Mouse (Mus musculus) kidney, adult 2 months (tissue): Measurements from ENCODE around the gene Dnah2. TPM values are rescaled to one million over a fixed set of nuclear protein-coding genes. Genes with fewer than 3 reads are reported as not detected.

Experiments used
- DNase-seq: peaks from one replicate; pipeline ENCODE4 v3.0.0; 2021
- H3K27ac ChIP-seq: fragments of 200-500 bp; 2 replicates; pipeline ENCODE4 v1.5.1; 2012; ENCODE audit warnings: low read depth, low read length, control low read depth, inconsistent platforms; ENCODE audit not compliant: insufficient read depth
- H3K27me3 ChIP-seq: fragments of 200-500 bp; replicated peaks from 2 replicates; pipeline ENCODE4 v1.6.1; 2012; ENCODE audit warnings: mild to moderate bottlenecking, moderate library complexity, low read length, inconsistent platforms; ENCODE audit not compliant: control insufficient read depth, insufficient read depth
- H3K36me3 ChIP-seq: fragments of 200-500 bp; 2 replicates; pipeline ENCODE4 v1.6.1; 2012; ENCODE audit warnings: mild to moderate bottlenecking, moderate library complexity, low read length, inconsistent platforms; ENCODE audit not compliant: control insufficient read depth, insufficient read depth
- H3K4me1 ChIP-seq: fragments of 200-500 bp; 2 replicates; pipeline ENCODE4 v1.6.1; 2011; ENCODE audit warnings: low read length; ENCODE audit not compliant: control insufficient read depth, insufficient read depth
- H3K4me3 ChIP-seq: fragments of 200-500 bp; 2 replicates; pipeline ENCODE4 v1.5.1; 2011; ENCODE audit warnings: mild to moderate bottlenecking, low read depth, low read length, control low read depth; ENCODE audit not compliant: insufficient read depth
- CTCF ChIP-seq: fragments of 200-500 bp; conservative IDR thresholded peaks from 2 replicates; pipeline ENCODE4 v1.5.1; 2011; ENCODE audit warnings: low read depth, mild to moderate bottlenecking, control low read depth, low read length, moderate library complexity, mixed read lengths; ENCODE audit not compliant: insufficient read depth, insufficient read length
- POLR2A ChIP-seq: fragments of 200-500 bp; IDR thresholded peaks from one replicate; pipeline ENCODE4 v1.6.1; 2011; ENCODE audit warnings: low read depth, low read length, control low read depth
- WGBS: fragments of 180-500 bp; shearing (Covaris S2); methylation state at CpG from one replicate; pipeline ENCODE4 v1.1.7; 2018; 5-methylcytosine and 5-hydroxymethylcytosine counted together
- polyA plus RNA-seq: library from polyadenylated mRNA; depleted of rRNA; stranded (reverse); fragments of >200 nt; gene quantifications from 2 replicates; pipeline ENCODE4 v1.2.3, GENCODE M21; 2012

The Dnah2 gene
- polyA plus RNA-seq, 1 experiment, result 0.50 TPM

GRCm38 (mm10) chr11:69379600-69379999 is 169.3 kb downstream of the Dnah2 start:
- TF ChIP-seq POLR2A, result no peak
- no peak for TF ChIP-seq CTCF
- H3K36me3 ChIP-seq, result no peaks in the 10 kb centered on the region
- H3K4me3 ChIP-seq, result no peak overlapping the region
- whole genome bisulfite sequencing, result 70% methylated on average over 3 of the region's 3 CpGs
- no peak for DNase-seq
- H3K4me1 ChIP-seq, result peaks cover 25% of the 10 kb centered on the region; the same call in 1 of the 2 replicates
- H3K27ac ChIP-seq, result no peak overlapping the region
- H3K27me3 ChIP-seq, result no peaks in the 10 kb centered on the region

GRCm38 (mm10) chr11:69377766-69378165 is 171.1 kb downstream of the Dnah2 start:
- no peak overlapping the region for H3K4me3 ChIP-seq

GRCm38 (mm10) chr11:69375646-69376045 is 173.3 kb downstream of the Dnah2 start:
- Histone ChIP-seq H3K4me3 (no peak overlapping the region), H3K27me3 (no peaks in the 10 kb centered on the region), H3K27ac (no peak overlapping the region), H3K36me3 (no peaks in the 10 kb centered on the region), H3K4me1 (peaks cover 2% of the 10 kb centered on the region; the same call in 1 of the 2 replicates)
- 79% methylated on average over 4 of the region's 4 CpGs for WGBS
- no peak for TF ChIP-seq POLR2A
- TF ChIP-seq CTCF, result no peak
- DNase-seq, result no peak

More at GRCm38 (mm10) chr11:69377766-69378165, 171.1 kb downstream of the Dnah2 start:
- Histone ChIP-seq H3K27me3 (no peaks in the 10 kb centered on the region), H3K36me3 (no peaks in the 10 kb centered on the region), H3K27ac (peak overlapping the region; percentile 84), H3K4me1 (peaks cover 14% of the 10 kb centered on the region; the same call in 1 of the 2 replicates)
- no peak for TF ChIP-seq POLR2A
- no peak for TF ChIP-seq CTCF
- 46% methylated on average over 3 of the region's 3 CpGs for WGBS
- DNase-seq, result peak; percentile 90

- no peak overlapping the region for H3K27ac ChIP-seq
- TF ChIP-seq CTCF, result no peak
- no peak for TF ChIP-seq POLR2A
- no peaks in the 10 kb centered on the region for H3K36me3 ChIP-seq
- no peak for DNase-seq
- H3K27me3 ChIP-seq, result no peaks in the 10 kb centered on the region
- 93% methylated on average over 16 of the region's 16 CpGs for WGBS
- peaks cover 2% of the 10 kb centered on the region; the same call in 1 of the 2 replicates for H3K4me1 ChIP-seq
- no peak overlapping the region for H3K4me3 ChIP-seq
These were observed 175.5 kb downstream of the Dnah2 start for GRCm38 (mm10) chr11:69373223-69373965.

- H3K4me3 ChIP-seq, result no peak overlapping the region
- H3K27ac ChIP-seq, result no peak overlapping the region
- H3K27me3 ChIP-seq, result no peaks in the 10 kb centered on the region
- 63% methylated on average over 3 of the region's 3 CpGs for WGBS
- H3K36me3 ChIP-seq, result no peaks in the 10 kb centered on the region
- no peak for DNase-seq
- no peak for TF ChIP-seq POLR2A
- TF ChIP-seq CTCF, result no peak
- peaks cover 5% of the 10 kb centered on the region; the same call in 1 of the 2 replicates for H3K4me1 ChIP-seq
These were observed 176.1 kb downstream of the Dnah2 start for GRCm38 (mm10) chr11:69372780-69373170.

GRCm38 (mm10) chr11:69372056-69372779 is 176.7 kb downstream of the Dnah2 start:
- H3K4me3 ChIP-seq, result no peak overlapping the region
- no peak for TF ChIP-seq CTCF
- no peak for TF ChIP-seq POLR2A
- H3K4me1 ChIP-seq, result peaks cover 3% of the 10 kb centered on the region; the same call in 1 of the 2 replicates
- no peaks in the 10 kb centered on the region for H3K27me3 ChIP-seq
- H3K27ac ChIP-seq, result no peak overlapping the region
- WGBS, result 42% methylated on average over 12 of the region's 12 CpGs
- H3K36me3 ChIP-seq, result no peaks in the 10 kb centered on the region
- peak; percentile 58 for DNase-seq

GRCm38 (mm10) chr11:69371601-69372000 is 177.3 kb downstream of the Dnah2 start:
- Histone ChIP-seq H3K36me3 (no peaks in the 10 kb centered on the region), H3K4me1 (peaks cover 3% of the 10 kb centered on the region; the same call in 1 of the 2 replicates), H3K4me3 (no peak overlapping the region), H3K27ac (no peak overlapping the region), H3K27me3 (no peaks in the 10 kb centered on the region)
- WGBS, result 66% methylated on average over 12 of the region's 12 CpGs
- DNase-seq, result no peak
- TF ChIP-seq POLR2A (no peak), CTCF (no peak)
